Mouse (Mus musculus) megakaryocyte, embryonic 14.5 days (primary cell): ENCODE results near the gene Dclre1a.

Source experiments
- FLI1 ChIP-seq: IDR thresholded peaks from 2 replicates; pipeline ENCODE4 v1.6.1; 2012; ENCODE audit warnings: low read length, inconsistent platforms, mixed read lengths
- GATA1 ChIP-seq: IDR thresholded peaks from 3 replicates; pipeline ENCODE4 v1.6.1; 2012; ENCODE audit warnings: mixed read lengths, low read length, inconsistent platforms, borderline replicate concordance

GRCm38 (mm10) chr19:56544681-56545388 is 3.2 kb downstream of the Dclre1a start:
- TF ChIP-seq GATA1 (no peak), FLI1 (no peak)
